Mouse (Mus musculus) forebrain, embryonic 16.5 days (tissue): ENCODE data around the gene Gripap1. TPM values are rescaled to one million over a fixed set of nuclear protein-coding genes. Genes with fewer than 3 reads are reported as not detected.

ENCODE experiments used
- ATAC-seq: fragments of 200-750 bp; cut with Nextera tagmentation; 2 replicates; pipeline ENCODE4 v1.8.0; 2017; ENCODE audit warnings: mild to moderate bottlenecking, moderate library complexity
- H3K27ac ChIP-seq: fragments of 300-500 bp; sonication (generic); 2 replicates; pipeline ENCODE4 v1.5.1; 2014; ENCODE audit warnings: low read length, control low read depth
- H3K27me3 ChIP-seq: fragments of 300-500 bp; sonication (generic); replicated peaks from 2 replicates; pipeline ENCODE4 v1.6.1; 2014; ENCODE audit warnings: low read length; ENCODE audit not compliant: control insufficient read depth, insufficient read depth
- H3K36me3 ChIP-seq: fragments of 300-500 bp; sonication (generic); 2 replicates; pipeline ENCODE4 v1.6.1; 2014; ENCODE audit not compliant: control insufficient read depth, insufficient read depth
- H3K4me1 ChIP-seq: fragments of 300-500 bp; sonication (generic); replicated peaks from 2 replicates; pipeline ENCODE4 v1.6.1; 2014; ENCODE audit warnings: low read length; ENCODE audit not compliant: control insufficient read depth, insufficient read depth
- H3K4me2 ChIP-seq: fragments of 300-500 bp; sonication (generic); 2 replicates; pipeline ENCODE4 v1.6.1; 2014; ENCODE audit warnings: mild to moderate bottlenecking, low read length, control low read depth
- H3K4me3 ChIP-seq: fragments of 300-500 bp; sonication (generic); replicated peaks from 2 replicates; pipeline ENCODE4 v1.5.1; 2014; ENCODE audit warnings: mild to moderate bottlenecking, low read length, control low read depth
- H3K9ac ChIP-seq: fragments of 300-500 bp; sonication (generic); replicated peaks from 2 replicates; pipeline ENCODE4 v1.6.1; 2014; ENCODE audit warnings: low read depth, low read length, control low read depth
- H3K9me3 ChIP-seq: fragments of 300-500 bp; sonication (generic); 2 replicates; pipeline ENCODE4 v1.6.1; 2016; ENCODE audit warnings: low read length; ENCODE audit not compliant: control insufficient read depth
- WGBS: fragments of 180-500 bp; shearing (Covaris S2); extraction: QIAGEN DNeasy Blood & Tissue Kit; methylation state at CpG from one replicate; pipeline ENCODE4 v1.1.7; 2014; 5-methylcytosine and 5-hydroxymethylcytosine counted together
- polyA plus RNA-seq: library from polyadenylated mRNA; unstranded; fragments of >200 nt; fragmentation: Nextera tagmentation; extraction: Ambion mirVana; gene quantifications from 2 replicates; pipeline ENCODE4 v1.2.1, GENCODE M21; 2015

Gene Gripap1
- polyA plus RNA-seq, 1 experiment from 2014 or later, result 81.9 TPM

DNA sequence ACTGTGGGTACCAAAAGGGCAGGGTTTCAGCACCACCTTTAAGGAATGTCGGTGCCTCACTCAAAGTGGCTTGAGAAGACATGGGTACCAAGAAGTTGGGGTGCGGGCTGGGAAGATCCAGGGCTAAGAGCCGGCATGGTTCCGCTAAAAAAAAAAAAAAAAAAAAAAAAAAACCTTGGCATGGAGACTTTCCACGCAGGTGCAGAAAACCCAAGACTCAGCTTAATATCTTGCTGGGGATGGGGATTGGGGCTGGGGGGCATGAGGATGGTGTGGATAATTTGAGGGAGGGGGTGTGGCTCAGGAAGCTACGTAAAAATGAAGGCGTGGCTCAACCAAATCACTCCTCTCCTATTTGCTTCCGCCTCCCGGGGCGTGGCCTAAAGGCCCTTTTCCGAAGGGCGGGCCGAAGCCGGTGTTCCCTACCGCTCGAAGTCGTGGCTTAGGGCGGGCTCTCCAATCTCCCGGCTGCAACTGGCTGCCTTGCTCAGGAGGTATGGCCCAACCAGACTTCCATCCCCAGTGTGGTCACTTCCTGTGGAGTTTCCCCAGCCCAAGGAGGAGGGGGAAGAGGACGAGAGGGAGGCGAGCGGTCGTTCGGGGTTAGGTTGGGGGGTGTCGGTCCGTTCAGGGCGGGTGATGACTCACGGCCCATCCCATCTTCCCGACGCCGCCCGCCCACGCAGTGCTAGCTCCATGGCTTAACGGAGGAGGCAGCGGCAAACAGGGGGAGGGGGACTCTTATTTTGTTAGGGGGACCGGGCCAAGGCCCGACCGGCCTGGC, 27.2 kb upstream of the Gripap1 start, which contains the start of gene Tfe3:
Gene Tfe3, plus strand, starts transcription at position 424 of the 784 bp plus-strand sequence.
- ATAC-seq, result peak; percentile 96
- Histone ChIP-seq H3K27me3 (no peaks in the 10 kb centered on the region), H3K4me3 (peak within 1 kb of the TSS; percentile 61), H3K9me3 (no peaks in the 10 kb centered on the region), H3K4me1 (peaks cover 19% of the 10 kb centered on the region), H3K4me2 (peak within 1 kb of the TSS; percentile 67), H3K27ac (no peak within 1 kb of the TSS; the same call in 1 of the 2 replicates), H3K36me3 (0 out of 2 replicates have a peak, but pooled peaks cover 2% of the 10 kb centered on the region), H3K9ac (peak within 1 kb of the TSS; percentile 58)
- WGBS, result 13% methylated on average over 36 of the region's 38 CpGs

DNA sequence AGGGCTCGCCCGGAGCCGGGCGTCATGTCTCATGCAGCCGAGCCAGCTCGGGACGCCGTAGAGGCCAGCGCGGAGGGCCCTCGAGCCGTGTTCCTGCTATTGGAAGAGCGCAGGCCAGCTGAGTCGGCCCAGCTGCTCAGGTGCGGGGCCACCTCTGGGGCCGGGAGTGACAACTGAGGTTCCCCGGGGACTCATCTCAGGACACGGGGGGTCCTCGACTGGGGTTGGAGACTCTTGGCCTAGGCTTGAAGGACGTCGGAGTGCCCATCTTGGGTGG, 26.7 kb upstream of the Gripap1 start:
- no peaks in the 10 kb centered on the region; the same call in 1 of the 2 replicates for H3K9me3 ChIP-seq
- peaks cover 19% of the 10 kb centered on the region for H3K4me1 ChIP-seq
- ATAC-seq, result no peak
- H3K36me3 ChIP-seq, result 0 out of 2 replicates have a peak, but pooled peaks cover 2% of the 10 kb centered on the region
- WGBS, result 10% methylated on average over 17 of the region's 21 CpGs
- H3K27ac ChIP-seq, result no peak overlapping the region; the same call in 1 of the 2 replicates
- H3K9ac ChIP-seq, result peak overlapping the region; percentile 58
- H3K4me2 ChIP-seq, result peak overlapping the region; percentile 67
- H3K27me3 ChIP-seq, result no peaks in the 10 kb centered on the region
- peak overlapping the region; percentile 61 for H3K4me3 ChIP-seq

DNA sequence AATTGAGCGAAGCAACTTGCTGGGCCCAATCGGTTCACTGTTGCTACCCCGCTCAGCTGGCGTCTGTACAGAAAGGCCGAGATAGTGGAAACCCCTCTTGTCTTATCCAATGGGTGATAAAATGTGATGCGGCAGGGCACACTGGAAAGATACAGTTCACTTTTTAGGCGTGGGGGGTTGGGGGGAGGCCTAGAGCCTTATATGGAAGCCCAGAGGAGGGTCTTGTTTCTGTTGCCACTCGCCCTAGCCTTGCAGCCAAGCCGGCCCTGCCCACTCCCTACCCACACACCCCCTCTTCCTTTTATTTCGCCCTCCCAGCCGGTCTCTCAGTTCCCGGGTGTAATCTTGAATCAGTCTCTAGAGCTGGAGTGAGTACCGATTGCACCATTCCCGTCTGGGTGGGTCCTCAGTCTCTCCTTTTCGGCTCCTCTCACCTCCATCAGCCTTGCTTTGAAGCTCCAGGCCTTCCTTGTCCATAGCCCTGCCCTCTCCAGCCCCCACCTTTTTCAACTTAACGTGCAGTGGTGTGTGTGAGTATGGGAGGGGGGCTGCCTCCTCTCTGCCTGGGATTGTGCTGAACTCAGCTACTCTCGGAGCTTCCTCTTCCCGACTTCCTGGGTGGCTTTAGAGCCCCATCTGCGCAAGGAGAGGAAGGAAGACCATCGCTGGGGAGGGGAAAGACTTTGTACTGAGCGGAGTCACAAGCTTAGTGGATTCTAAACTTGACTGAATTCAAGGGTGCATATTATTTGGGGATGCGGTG, 25.8 kb upstream of the Gripap1 start:
- Histone ChIP-seq H3K36me3 (0 out of 2 replicates have a peak, but pooled peaks cover 2% of the 10 kb centered on the region), H3K4me3 (peak overlapping the region; percentile 61), H3K9ac (peak overlapping the region; percentile 58), H3K4me1 (peaks cover 19% of the 10 kb centered on the region), H3K27me3 (no peaks in the 10 kb centered on the region), H3K9me3 (no peaks in the 10 kb centered on the region; the same call in 1 of the 2 replicates), H3K27ac (no peak overlapping the region), H3K4me2 (peak overlapping the region; percentile 67)
- no peak for ATAC-seq
- WGBS, result 11% methylated on average over 22 of the region's 22 CpGs

DNA sequence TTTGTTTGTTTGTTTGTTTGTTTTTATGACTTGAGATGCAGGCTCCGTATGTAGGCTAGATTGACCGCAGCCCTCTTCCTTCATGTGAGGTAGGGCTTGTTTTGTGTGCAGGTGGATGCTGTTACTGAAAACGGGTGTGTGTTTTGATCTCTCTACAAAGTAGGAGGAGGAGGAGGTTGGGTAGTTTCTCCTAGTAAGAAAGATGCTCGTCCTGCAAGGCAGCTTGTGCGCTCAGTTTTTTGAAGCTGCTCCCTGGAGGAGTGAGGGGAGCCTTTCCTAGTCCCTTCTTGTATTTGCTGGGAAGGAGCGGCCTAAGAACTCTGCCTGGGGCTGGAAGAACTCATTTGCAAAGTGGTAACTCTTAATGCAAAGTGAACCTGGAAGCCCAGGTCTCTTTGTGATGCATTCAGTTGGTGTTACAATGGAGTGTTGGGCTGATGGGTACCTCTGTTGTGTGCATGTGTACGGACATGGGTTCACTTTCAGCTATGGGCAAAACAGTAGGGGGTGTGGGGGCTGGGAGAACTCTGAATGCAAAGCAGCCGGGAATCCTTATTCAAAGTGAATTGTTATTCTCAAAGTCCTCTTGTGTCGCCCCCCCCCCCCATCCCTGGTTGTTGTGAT, 24.8 kb upstream of the Gripap1 start:
- no peaks in the 10 kb centered on the region; the same call in 1 of the 2 replicates for H3K9me3 ChIP-seq
- 0 out of 2 replicates have a peak, but pooled peaks cover 2% of the 10 kb centered on the region for H3K36me3 ChIP-seq
- H3K4me3 ChIP-seq, result peak overlapping the region; percentile 61
- peaks cover 19% of the 10 kb centered on the region for H3K4me1 ChIP-seq
- no peak overlapping the region for H3K9ac ChIP-seq
- peak overlapping the region; percentile 67 for H3K4me2 ChIP-seq
- no peaks in the 10 kb centered on the region for H3K27me3 ChIP-seq
- H3K27ac ChIP-seq, result no peak overlapping the region
- WGBS, result 21% methylated on average over 9 of the region's 9 CpGs
- no peak for ATAC-seq

DNA sequence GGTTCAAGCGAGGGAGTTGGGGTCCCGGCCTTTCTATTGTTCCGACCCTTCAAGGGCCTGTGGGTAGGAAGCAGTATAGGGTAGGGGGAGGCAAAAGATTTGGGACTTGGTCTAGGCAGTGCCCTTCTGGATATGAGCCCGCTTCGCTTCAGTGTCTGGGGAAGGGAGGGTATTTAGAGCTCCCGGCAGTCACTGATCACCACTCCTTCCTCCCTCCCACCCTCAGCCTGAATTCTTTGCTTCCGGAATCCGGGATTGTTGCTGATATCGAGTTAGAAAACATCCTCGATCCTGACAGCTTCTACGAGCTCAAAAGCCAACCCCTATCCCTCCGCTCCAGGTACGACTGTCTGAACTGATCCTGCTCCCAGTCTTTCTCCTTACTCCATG, 24.3 kb upstream of the Gripap1 start:
- H3K27ac ChIP-seq, result no peak overlapping the region
- 18% methylated on average over 13 of the region's 13 CpGs for WGBS
- H3K4me1 ChIP-seq, result peaks cover 19% of the 10 kb centered on the region

DNA sequence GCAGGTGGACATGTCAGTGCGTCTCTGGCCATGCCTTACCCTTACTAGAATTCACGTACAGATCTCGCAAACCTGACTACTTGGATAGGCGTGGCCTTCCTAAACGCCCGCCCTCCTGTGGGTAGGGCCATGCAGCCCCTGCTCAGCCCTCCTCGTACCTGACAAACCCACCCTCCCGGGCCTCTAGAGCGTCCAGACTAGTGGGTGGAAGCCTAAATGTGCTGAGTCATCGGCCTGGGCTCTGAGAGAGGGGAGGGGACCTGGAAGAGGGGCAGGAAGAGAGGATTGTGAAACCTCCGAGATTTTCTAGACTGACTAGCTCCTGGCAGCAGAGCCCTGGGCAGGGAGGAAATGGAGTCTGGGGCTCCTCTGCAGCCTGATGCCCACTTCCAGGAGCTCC, 23.8 kb upstream of the Gripap1 start:
- peak; percentile 45; the same call in 1 of the 2 replicates for ATAC-seq
- 0 out of 2 replicates have a peak, but pooled peaks cover 2% of the 10 kb centered on the region for H3K36me3 ChIP-seq
- peaks cover 19% of the 10 kb centered on the region for H3K4me1 ChIP-seq
- 15% methylated on average over 11 of the region's 11 CpGs for WGBS
- H3K27me3 ChIP-seq, result no peaks in the 10 kb centered on the region
- H3K4me3 ChIP-seq, result peak overlapping the region; percentile 61
- H3K9me3 ChIP-seq, result no peaks in the 10 kb centered on the region; the same call in 1 of the 2 replicates
- no peak overlapping the region for H3K9ac ChIP-seq
- H3K27ac ChIP-seq, result no peak overlapping the region
- H3K4me2 ChIP-seq, result peak overlapping the region; percentile 67

More for the DNA sequence above, 24.3 kb upstream of the Gripap1 start:
- Histone ChIP-seq H3K4me2 (peak overlapping the region; percentile 67), H3K27me3 (no peaks in the 10 kb centered on the region), H3K9ac (no peak overlapping the region), H3K36me3 (0 out of 2 replicates have a peak, but pooled peaks cover 2% of the 10 kb centered on the region), H3K4me3 (peak overlapping the region; percentile 61), H3K9me3 (no peaks in the 10 kb centered on the region; the same call in 1 of the 2 replicates)
- no peak for ATAC-seq

DNA sequence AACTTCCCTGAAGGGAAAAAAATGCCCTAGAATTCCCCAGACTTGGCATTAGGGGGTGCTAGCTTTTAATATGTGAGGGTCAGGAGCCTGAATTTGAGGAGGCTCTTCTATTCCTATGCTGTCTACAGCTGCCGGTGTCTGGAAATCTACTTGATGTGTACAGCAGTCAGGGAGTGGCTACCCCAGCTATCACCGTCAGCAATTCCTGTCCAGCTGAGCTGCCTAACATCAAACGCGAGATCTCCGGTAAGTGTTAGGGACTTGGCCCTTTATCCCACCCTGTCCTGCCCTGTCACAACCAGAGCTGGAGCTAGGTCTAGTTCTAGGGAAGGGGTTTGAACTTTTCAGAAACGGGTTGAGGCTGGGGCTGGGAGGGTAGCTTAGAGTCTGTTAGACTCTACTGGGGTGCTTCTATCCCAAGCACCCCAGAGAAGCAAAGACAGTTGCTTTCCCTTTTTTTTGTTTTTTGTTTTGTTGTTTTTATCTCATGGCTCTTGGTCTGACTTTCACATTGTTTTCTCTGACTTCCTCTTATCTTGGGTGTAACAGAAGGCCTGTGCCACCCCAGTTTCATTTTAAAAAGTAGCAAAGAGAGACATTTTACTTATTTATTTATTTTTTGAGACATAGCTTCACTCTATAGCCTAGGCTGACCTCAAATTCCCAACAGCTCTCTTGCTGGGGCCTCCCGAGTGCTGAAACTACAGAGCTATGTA, 20.1 kb upstream of the Gripap1 start:
- H3K4me3 ChIP-seq, result no peak overlapping the region
- H3K4me1 ChIP-seq, result peaks cover 5% of the 10 kb centered on the region; the same call in 1 of the 2 replicates
- no peaks in the 10 kb centered on the region for H3K27me3 ChIP-seq
- H3K9me3 ChIP-seq, result no peaks in the 10 kb centered on the region; the same call in 1 of the 2 replicates
- H3K36me3 ChIP-seq, result peaks cover 5% of the 10 kb centered on the region; the same call in 1 of the 2 replicates
- no peak overlapping the region for H3K27ac ChIP-seq
- H3K4me2 ChIP-seq, result no peak overlapping the region
- WGBS, result 89% methylated on average over 7 of the region's 7 CpGs
- H3K9ac ChIP-seq, result no peak overlapping the region
- ATAC-seq, result no peak

DNA sequence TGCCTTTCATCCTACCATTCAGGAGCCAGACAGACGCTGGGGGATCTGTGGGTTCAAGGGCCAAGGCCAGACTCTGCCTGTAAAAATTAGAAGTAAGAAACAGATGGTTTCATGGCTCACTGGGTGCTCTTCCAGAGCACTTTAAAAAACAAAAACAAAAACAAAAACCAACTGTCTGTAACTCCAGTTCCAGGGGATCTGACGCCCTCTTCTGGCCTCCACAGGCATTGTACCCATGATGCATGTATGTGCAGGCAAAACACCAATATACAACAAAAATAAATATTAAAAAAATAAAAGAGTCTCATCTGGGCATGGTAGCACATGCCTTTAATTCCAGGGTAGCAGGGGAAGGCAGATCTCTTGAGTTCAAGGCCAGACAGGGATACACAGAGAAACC, 16.8 kb upstream of the Gripap1 start:
- no peak overlapping the region for H3K27ac ChIP-seq
- H3K9me3 ChIP-seq, result no peaks in the 10 kb centered on the region; the same call in 1 of the 2 replicates
- ATAC-seq, result no peak
- no peak overlapping the region for H3K9ac ChIP-seq
- WGBS, result 53% methylated on average over 2 of the region's 2 CpGs
- H3K36me3 ChIP-seq, result peaks cover 5% of the 10 kb centered on the region; the same call in 1 of the 2 replicates
- no peak overlapping the region for H3K4me2 ChIP-seq
- H3K27me3 ChIP-seq, result no peaks in the 10 kb centered on the region
- no peak overlapping the region for H3K4me3 ChIP-seq
- H3K4me1 ChIP-seq, result no peaks in the 10 kb centered on the region
